Mouse (Mus musculus) lung, postnatal 36 days (tissue): ENCODE measurements around the gene Col11a1.

Experiments used
- DNase-seq: peaks from one replicate; pipeline ENCODE4 v3.0.0; 2022; ENCODE audit warnings: mixed read lengths

Col11a1 gene

GRCm38 (mm10) chr3:114029971-114030635, at the start of gene Col11a1:
Col11a1 (plus strand) TSS chr3:114030540.
- peak; percentile 14 for DNase-seq

- DNase-seq, result no peak
Measured at GRCm38 (mm10) chr3:113990936-113991335, 39.4 kb upstream of the Col11a1 start.

- no peak for DNase-seq
Measured at GRCm38 (mm10) chr3:114030886-114031285, 546 bp downstream of the Col11a1 start.

GRCm38 (mm10) chr3:114031351-114032213, 1.2 kb downstream of the Col11a1 start:
- DNase-seq, result peak; percentile 2

GRCm38 (mm10) chr3:114032333-114032732, 2.0 kb downstream of the Col11a1 start:
- DNase-seq, result no peak

DNA sequence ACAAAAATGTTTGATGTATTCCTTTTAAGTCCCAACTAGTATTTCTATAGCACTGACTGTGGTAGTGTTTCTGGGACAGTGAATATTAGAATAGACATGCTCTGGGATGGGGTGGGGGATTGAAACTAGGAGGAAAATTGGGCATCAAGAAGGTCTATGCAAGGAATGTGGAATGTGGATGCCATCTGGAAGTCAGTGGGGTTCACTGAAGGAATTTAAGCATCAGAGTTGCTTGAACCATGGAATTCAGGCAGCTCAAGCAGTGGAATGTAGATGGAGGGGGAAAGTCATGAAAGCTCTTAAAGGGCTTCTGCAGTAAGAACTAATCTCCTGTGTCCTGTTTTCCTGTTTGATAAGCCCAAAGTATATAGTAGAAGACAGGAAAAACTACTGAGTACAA, 22.1 kb downstream of the Col11a1 start:
- no peak for DNase-seq

- no peak for DNase-seq
Measured at GRCm38 (mm10) chr3:114053501-114053900, 23.2 kb downstream of the Col11a1 start.

- no peak for DNase-seq
Measured at GRCm38 (mm10) chr3:114065123-114065522, 34.8 kb downstream of the Col11a1 start.

DNA sequence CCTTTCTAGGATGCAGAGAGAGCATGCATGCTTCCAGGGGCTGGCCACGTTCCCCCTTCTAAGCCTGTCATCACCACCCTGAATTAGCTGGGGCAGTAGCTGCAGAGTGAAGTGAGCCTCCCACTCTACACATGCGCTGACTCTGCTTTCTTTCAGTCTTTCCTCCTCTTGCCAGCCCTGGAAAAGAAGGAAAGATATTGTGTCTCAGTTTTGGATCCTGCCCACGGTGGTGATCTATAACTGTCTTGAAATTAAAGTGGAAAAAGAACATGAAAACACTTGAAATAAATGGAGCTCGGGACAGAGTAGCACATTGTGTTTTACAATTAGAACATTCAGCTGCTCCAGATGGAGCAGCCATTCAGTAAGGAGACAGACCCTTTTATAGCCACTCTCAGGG, 35.2 kb downstream of the Col11a1 start:
- DNase-seq, result no peak

GRCm38 (mm10) chr3:114099335-114099734, 69.0 kb downstream of the Col11a1 start:
- DNase-seq, result no peak

GRCm38 (mm10) chr3:114107099-114107498, 76.8 kb downstream of the Col11a1 start:
- DNase-seq, result no peak

- DNase-seq, result no peak
Measured at GRCm38 (mm10) chr3:114147140-114147539, 116.8 kb downstream of the Col11a1 start.

DNA sequence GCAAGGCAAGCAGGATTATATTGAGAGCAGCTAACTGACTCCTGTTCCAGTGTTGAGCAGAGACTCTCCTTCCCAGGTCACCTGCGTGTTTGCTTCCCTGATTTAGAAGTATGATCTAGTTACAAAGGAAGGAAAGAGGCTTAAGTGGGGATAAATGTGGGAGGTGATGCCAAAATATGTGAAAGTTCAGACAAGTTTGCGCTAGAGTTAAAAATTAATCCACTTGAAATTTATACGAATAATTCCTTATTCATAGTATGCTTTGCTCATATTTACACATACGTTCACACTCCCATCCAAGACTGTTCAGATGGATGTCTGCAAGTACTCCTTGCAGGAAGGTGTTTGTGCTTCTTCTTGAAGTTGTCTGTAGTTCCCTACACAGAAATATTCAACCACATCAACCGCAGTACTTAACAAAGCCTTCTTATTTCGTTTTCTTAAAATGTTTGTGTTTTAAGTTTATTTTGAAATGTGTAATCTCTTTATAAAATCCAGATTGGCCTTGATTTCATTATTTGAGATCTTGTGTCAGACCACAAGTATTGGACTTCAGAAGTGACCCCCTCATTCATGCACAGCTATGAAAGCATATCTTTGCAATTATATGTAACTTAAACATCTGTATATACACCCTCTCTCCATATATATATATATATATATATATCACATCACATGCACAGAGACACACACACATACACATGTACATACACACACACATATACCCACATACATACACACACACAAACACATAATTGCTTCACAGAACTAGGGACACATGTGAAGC, 167.8 kb downstream of the Col11a1 start:
- DNase-seq, result peak; percentile 4

- DNase-seq, result no peak
Measured at GRCm38 (mm10) chr3:114212255-114212654, 181.9 kb downstream of the Col11a1 start.

- no peak for DNase-seq
Measured at GRCm38 (mm10) chr3:114216105-114216504, 185.8 kb downstream of the Col11a1 start.

DNA sequence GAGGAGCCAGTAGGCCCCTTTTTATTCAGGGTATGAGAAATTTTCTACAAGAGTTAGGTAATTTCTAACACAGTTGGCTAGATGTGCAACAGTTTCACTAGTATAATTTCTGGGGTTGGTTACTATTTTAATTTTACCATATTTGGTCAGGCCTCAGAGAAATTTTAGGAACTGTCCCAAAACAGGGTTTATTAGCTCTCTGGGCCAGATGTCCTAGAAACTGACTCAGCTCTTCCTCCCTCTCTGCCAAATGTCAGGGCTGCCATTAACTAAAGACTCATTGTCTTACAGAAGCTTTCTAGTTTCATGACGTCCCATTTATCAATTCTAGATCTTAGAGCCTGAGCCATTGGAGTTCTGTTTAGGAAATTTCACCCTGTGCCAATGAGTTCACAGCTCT, 199.2 kb downstream of the Col11a1 start:
- no peak for DNase-seq
